Mouse (Mus musculus) macrophage (primary cell): ENCODE data around the gene Znhit1. TPM values are rescaled to one million over a fixed set of nuclear protein-coding genes. Genes with fewer than 3 reads are reported as not detected.

Experiments used
- H3K27ac ChIP-seq: fragments of 350-480 bp; formaldehyde crosslinking; 2 replicates; pipeline ENCODE4 v1.9.0; 2021
- H3K36me3 ChIP-seq: fragments of 350-480 bp; formaldehyde crosslinking; 2 replicates; pipeline ENCODE4 v1.9.0; 2021; ENCODE audit errors: inconsistent target
- H3K4me3 ChIP-seq: fragments of 350-480 bp; formaldehyde crosslinking; 2 replicates; pipeline ENCODE4 v1.9.0; 2021; ENCODE audit errors: inconsistent target
- H3K79me2 ChIP-seq: fragments of 350-480 bp; formaldehyde crosslinking; 2 replicates; pipeline ENCODE4 v1.9.0; 2021; ENCODE audit errors: inconsistent target
- WGBS: methylation state at CpG from one replicate; pipeline ENCODE4 v1.1.7; 2026; ENCODE audit warnings: inconsistent platforms; ENCODE audit not compliant: missing documents; 5-methylcytosine and 5-hydroxymethylcytosine counted together
- polyA plus RNA-seq: library from polyadenylated mRNA; stranded (reverse); fragments of 250-400 nt; gene quantifications from 3 replicates; pipeline ENCODE4 v1.2.4, GENCODE M21; 2018; ENCODE audit warnings: inconsistent platforms

The Znhit1 gene
- polyA plus RNA-seq, 1 experiment from 2014 or later, result 121 TPM

DNA sequence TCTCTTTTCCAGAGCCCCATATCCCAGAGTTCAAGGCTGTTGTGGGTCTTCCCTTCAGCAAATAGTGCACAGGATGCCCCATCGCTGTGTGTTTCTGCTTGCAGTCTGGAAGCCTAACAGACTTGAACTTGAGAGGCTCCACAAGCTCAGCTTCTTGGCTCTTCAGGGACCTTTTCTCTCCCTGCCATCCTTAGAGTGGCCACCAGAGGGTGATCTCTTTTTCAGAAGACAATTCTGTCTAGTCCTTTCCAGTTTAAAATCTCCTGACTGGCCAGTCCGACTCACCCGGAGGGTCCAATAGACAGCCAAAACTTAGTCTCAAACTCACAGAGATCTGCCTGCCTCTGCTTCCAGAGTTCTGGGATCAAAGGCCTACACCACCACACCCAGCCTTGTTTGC lies 22.2 kb upstream of the Znhit1 start:
- Histone ChIP-seq H3K36me3 (no peaks in the 10 kb centered on the region), H3K4me3 (no peak overlapping the region), H3K27ac (no peak overlapping the region), H3K79me2 (no peaks in the 10 kb centered on the region)
- 11% methylated on average over 3 of the region's 3 CpGs for WGBS

DNA sequence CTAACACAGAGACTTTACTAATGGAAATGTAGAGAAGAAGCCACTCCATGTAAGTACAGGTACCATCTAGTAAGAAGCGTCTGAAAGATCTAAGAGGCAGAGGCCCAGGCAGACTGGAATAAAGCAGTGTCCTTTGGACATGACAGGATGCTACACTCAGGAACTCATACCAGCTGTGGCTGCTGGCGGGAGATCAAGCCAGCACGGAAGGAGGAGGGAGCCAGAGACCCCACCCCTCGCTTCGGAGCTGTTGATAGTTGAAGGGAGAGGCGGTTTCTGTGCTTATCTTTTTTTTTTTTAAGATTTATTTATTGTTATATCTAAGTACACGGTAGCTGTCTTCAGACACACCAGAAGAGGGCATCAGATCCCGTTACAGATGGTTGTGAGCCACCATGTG lies 19.5 kb upstream of the Znhit1 start:
- Histone ChIP-seq H3K79me2 (no peaks in the 10 kb centered on the region), H3K36me3 (no peaks in the 10 kb centered on the region), H3K4me3 (no peak overlapping the region), H3K27ac (no peak overlapping the region)
- WGBS, result 69% methylated on average over 8 of the region's 8 CpGs

DNA sequence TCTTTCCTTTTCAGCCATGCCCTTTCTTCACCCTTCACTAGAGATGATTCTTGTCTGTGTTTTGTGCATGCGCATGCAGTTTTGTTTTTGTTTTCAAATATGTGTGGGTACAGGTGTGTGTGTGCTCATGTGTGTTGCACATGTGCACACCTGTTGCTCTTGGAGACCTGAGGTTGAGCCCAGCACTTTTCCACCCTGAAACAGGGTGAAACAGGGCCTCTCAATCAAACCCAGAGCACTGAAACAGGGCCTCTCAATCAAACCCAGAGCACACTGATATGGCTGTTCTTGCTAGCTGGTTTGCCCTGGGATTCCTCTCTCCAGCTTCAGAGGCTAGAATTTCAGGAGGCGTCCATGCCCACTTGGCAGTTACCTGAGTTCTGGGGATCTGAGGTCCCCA lies 12.8 kb upstream of the Znhit1 start:
- peaks cover 1% of the 10 kb centered on the region; the same call in 1 of the 2 replicates for H3K36me3 ChIP-seq
- no peak overlapping the region for H3K4me3 ChIP-seq
- H3K27ac ChIP-seq, result no peak overlapping the region
- WGBS, result 90% methylated on average over 2 of the region's 2 CpGs
- H3K79me2 ChIP-seq, result no peaks in the 10 kb centered on the region

DNA sequence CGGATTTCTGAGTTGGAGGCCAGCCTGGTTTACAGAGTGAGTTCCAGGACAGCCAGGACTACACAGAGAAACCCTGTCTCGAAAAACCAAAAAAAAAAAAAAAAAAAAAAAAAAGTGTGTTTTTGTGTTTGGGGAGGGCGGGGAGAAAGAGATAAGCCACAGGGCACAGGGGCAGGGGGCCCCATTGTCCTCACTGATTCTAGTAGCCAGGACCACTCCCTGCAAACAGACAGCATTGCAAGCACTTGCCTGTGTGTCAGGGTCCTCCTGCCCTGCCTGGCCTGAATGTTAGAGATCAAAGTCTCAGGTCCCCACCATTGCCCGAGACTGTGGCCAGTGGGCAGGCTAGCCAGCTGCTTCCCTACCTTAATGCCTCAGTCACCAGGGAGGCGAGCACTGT lies 11.6 kb upstream of the Znhit1 start:
- 88% methylated on average over 4 of the region's 5 CpGs for WGBS
- no peak overlapping the region for H3K27ac ChIP-seq
- H3K4me3 ChIP-seq, result no peak overlapping the region
- H3K79me2 ChIP-seq, result no peaks in the 10 kb centered on the region
- H3K36me3 ChIP-seq, result peaks cover 13% of the 10 kb centered on the region; the same call in 1 of the 2 replicates

DNA sequence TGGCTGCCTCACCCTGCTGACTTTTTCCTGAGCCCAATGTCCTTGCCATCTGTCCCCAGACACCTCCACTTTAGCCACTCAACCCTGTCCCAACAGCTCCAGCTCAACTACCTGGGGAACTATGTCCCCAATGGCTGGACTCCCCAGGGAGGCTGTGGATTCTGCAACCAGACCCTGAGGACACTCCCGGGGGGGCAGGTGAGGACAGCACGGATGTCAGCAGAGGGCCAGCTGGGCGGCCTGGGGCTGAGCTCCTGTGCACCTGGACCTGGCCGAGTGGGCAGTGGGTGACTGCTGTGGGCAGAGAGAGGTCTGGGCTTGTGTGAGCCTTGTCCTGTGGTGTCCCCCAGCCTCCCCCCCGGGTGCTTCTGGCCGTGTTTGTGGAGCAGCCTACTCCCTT lies 2.0 kb upstream of the Znhit1 start:
- Histone ChIP-seq H3K36me3 (peaks cover 54% of the 10 kb centered on the region), H3K27ac (no peak overlapping the region), H3K79me2 (peaks cover 18% of the 10 kb centered on the region), H3K4me3 (no peak overlapping the region)
- WGBS, result 98% methylated on average over 6 of the region's 6 CpGs

DNA sequence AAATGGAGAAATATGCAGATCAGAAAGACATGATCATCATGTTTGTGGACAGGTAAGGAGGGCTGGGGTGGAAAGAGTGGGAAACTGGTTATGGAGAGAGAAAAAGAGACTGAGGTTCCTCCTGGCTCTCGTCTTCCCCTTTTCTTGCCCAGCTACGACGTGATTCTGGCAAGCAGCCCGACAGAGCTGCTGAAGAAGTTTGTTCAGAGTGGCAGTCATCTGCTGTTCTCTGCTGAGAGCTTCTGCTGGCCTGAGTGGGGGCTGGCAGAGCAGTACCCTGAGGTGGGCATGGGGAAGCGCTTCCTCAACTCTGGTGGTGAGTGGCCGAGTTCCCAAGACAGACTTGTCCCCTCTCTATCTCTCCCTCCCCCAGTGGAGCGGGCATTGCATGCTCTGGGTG lies 599 bp upstream of the Znhit1 start:
- Histone ChIP-seq H3K79me2 (peaks cover 21% of the 10 kb centered on the region), H3K36me3 (peaks cover 55% of the 10 kb centered on the region), H3K4me3 (peak overlapping the region; percentile 64), H3K27ac (peak overlapping the region; percentile 69)
- 13% methylated on average over 7 of the region's 7 CpGs for WGBS

DNA sequence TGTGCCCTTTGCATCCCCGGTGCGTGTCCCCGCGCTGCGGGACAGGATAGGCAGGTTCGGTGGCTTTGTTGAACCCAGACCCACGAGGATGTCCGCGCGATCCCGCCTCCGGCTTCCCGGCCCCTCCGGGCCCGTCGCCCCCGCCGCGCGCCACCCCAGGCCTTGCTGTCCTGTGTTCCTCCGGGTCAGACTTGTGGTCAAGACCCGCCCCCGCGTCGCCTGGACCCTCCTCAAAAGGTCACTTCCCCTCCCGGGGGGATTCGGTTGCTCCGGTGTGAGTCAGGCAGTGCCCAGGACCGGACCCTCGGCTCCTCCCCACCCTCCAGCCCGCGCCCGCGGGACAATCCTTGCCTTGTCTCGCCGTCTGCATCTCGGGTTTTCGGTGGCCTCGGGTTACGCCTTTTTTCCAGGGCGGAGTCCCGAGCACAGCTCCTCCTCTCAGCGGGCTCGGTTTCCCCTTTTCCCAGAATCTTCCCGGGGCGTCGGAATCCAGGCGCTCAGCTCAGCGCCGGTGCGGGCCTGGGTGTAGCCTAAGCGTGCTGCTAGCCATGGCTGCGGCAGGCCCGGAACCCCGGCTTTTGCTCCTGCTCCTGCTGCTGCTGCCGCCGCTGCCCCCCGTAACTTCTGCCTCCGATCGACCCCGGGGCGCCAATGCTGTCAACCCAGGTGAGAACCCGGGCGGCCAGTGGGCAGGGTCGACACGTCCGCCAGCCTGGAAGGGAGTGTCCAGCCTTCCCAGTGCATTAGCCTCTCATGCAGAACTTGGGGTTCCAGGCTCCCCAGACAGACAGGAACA lies 485 bp downstream of the Znhit1 start:
- peaks cover 21% of the 10 kb centered on the region for H3K79me2 ChIP-seq
- H3K27ac ChIP-seq, result peak overlapping the region; percentile 69
- under 1% methylated on average over 65 of the region's 67 CpGs for WGBS
- H3K36me3 ChIP-seq, result peaks cover 48% of the 10 kb centered on the region
- H3K4me3 ChIP-seq, result peak overlapping the region; percentile 64

DNA sequence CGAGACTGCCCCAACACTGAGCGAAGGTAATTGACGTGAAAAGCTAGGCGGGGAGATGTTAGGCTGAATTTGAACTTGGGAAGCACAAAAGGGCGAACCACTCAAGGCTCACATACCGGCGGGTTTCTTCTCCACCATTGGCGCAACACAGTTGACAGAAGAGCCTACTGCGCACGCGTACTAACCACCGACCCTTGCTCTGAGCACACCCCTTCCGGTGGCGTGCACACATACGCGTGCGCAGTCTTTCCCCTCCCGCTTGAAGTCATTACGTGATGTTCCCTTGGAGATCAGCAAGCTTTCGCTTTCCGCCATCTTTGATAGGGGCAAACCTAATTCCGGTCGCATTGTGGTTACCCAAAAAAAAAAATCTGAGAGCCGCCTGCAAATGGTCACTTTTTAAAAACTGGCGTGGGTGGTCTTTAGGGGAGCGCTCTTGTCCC lies 1.1 kb downstream of the Znhit1 start, which contains the start of gene Plod3:
TSS of gene Plod3 (plus strand) at position 325 of the 443 bp plus-strand sequence.
- 1% methylated on average over 26 of the region's 26 CpGs for WGBS
- H3K4me3 ChIP-seq, result peak within 1 kb of the TSS; percentile 64
- peaks cover 48% of the 10 kb centered on the region for H3K36me3 ChIP-seq
- peak within 1 kb of the TSS; percentile 69 for H3K27ac ChIP-seq
- peaks cover 21% of the 10 kb centered on the region for H3K79me2 ChIP-seq

DNA sequence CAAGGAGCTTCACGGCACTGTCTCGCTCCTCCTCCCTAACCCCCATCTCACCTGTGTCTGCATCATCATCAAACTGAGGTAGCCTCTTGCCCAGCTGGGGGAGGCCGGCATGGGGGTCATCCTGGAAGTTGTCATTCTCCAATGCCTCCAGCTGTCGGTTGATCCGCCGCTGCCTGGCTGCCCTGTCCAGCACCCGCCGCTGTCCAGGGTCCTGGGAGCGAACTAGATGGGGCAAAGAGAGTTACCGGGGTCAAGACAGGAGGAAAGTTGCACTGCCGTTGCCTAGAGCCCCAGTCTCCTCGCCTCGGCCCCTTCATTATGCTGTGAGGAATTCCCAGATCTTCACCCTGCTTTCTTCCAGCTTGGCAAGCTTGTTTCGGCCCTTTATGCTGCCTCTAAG lies 3.0 kb downstream of the Znhit1 start:
- H3K36me3 ChIP-seq, result peaks cover 34% of the 10 kb centered on the region; the same call in 1 of the 2 replicates
- WGBS, result 93% methylated on average over 14 of the region's 14 CpGs
- no peak overlapping the region for H3K4me3 ChIP-seq
- peaks cover 21% of the 10 kb centered on the region for H3K79me2 ChIP-seq
- H3K27ac ChIP-seq, result no peak overlapping the region

DNA sequence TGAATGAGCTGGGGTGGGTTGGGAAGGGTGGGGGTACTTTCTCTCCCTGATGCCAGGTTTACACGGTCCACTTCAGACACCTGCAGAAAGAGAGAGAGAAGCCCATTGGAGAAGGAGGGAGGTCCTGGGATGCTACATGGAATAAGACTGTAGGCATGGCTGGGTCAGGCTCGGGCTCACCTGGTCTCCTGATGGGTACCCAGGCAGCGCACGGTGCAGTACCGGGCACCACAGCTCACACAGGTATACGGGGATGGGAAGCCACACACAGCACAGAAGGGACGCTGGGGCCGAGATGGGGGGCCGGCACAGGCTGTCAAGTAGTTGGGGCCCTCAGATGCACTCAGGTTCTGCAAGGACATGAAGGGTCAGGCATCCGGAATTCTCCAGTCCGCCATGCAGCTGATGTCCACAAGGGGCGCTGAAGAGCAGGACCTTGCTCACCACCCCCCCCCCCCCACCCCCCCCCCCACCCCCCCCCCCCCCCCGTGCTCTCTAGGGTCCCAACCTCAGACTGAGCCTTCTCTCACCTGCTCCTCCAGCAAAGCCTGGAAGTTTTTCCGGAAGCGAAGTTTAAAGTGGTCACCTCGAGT lies 5.4 kb downstream of the Znhit1 start:
- Histone ChIP-seq H3K79me2 (peaks cover 21% of the 10 kb centered on the region), H3K27ac (no peak overlapping the region), H3K36me3 (peaks cover 27% of the 10 kb centered on the region; the same call in 1 of the 2 replicates), H3K4me3 (no peak overlapping the region)
- WGBS, result 75% methylated on average over 9 of the region's 16 CpGs

DNA sequence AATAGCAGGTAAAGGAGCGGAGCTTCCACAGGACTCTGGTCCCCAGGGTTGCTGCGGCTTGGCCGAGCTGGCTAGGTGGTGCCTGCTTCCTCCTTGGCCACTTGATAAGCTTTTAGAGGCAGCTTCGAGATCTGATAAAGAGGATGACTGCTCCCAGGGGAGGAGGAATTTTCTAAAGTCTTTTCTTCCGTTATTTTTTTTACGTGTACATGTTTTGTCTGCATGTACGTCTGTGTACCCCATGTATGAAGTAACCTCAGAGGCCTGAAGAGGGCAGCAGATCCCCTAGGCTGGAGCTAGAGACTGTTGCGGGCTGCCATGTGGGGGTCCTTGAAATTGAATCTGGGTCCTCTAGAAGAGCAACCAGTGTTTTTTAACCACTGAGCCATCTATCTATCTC lies 6.8 kb downstream of the Znhit1 start:
- no peak overlapping the region for H3K4me3 ChIP-seq
- peaks cover 15% of the 10 kb centered on the region for H3K79me2 ChIP-seq
- H3K36me3 ChIP-seq, result peaks cover 27% of the 10 kb centered on the region; the same call in 1 of the 2 replicates
- WGBS, result 91% methylated on average over 8 of the region's 8 CpGs
- H3K27ac ChIP-seq, result no peak overlapping the region

DNA sequence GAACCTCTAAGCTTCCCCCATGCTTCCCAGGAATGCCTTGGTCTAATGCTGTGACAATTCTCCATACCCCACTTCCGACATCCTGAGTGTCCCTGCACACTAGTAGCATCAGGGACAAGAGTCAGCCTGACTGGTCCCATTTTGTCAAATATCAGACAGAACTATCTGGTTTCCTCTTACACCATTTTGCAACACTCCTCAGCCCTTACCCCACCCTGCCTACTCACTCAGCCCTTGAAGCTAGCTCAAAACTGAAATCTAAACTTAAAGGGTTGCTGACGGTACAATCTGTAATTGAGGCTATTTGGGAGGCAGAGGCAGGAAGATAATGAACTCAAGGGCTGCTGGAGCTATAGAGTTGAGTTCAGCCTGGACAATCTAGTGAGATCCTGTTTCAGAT lies 8.1 kb downstream of the Znhit1 start:
- H3K79me2 ChIP-seq, result peaks cover 3% of the 10 kb centered on the region; the same call in 1 of the 2 replicates
- H3K36me3 ChIP-seq, result peaks cover 26% of the 10 kb centered on the region; the same call in 1 of the 2 replicates
- no peak overlapping the region for H3K4me3 ChIP-seq
- H3K27ac ChIP-seq, result no peak overlapping the region
- WGBS, result 56% methylated on average over 2 of the region's 2 CpGs

DNA sequence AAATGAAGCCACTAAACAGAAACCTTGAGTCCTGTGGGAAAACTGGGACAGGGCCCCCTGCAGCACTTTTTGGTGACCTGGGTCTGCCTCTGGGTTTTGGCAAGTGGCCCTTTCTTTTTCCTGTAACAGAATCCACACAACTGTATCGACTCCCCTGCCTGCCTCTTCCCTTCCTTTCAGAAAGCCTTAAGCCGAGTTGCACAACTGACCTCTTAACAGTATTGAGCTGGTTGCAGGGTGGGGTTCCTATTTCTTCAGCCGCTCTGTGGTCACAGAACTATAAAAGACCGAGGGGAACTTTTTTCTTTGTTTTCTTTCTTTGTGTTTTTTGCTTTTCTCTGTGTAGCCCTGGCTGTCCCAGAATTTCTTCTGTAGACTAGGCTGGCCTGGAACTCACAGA lies 10.1 kb downstream of the Znhit1 start:
- Histone ChIP-seq H3K27ac (peak overlapping the region; percentile 15; the same call in 1 of the 2 replicates), H3K4me3 (no peak overlapping the region)
- 0% methylated on average over 4 of the region's 4 CpGs for WGBS

DNA sequence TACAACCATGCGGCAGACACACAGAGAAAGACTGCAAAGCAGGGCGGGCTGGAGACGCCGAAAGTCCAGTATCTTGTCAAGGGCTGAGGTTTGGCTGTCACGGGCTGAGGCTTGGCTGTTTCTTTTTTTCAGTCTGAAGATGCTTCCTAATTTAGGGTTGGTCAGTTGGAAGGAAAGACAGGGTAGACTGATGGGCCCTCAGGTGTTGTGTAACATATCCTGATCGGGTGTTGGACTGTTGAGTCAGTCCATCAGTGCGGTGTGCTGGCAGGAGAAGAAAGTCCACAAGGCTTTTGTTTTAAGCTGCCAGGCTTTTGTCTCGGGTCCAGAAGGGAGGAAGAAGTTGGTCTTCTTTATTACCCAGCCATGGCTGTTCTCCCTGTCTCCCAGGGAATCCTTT lies 14.2 kb downstream of the Znhit1 start:
- H3K27ac ChIP-seq, result no peak overlapping the region
- WGBS, result 28% methylated on average over 8 of the region's 8 CpGs
- H3K79me2 ChIP-seq, result no peaks in the 10 kb centered on the region
- H3K36me3 ChIP-seq, result no peaks in the 10 kb centered on the region
- no peak overlapping the region for H3K4me3 ChIP-seq

More for the DNA sequence above, 10.1 kb downstream of the Znhit1 start:
- peaks cover 11% of the 10 kb centered on the region; the same call in 1 of the 2 replicates for H3K36me3 ChIP-seq
- no peaks in the 10 kb centered on the region for H3K79me2 ChIP-seq

DNA sequence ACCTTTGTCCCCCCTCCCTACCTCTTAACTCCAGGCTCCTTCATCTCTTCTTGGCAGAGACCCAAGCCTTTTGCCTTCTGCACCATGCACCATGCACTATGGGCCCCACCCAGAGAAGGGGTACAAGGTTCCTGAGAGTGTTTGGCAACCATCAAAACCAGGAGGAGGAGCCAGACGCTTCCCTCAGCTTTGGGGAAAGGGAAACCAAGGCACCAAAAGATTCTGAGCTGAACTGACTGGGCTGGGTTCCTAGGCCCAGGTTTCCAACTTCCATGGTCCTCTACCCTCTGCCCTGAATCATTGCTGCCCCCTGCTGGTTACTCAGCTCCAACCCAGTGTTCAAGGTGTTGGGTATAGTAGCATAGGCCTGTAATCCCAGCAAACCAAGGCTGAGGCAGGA lies 17.1 kb downstream of the Znhit1 start:
- Histone ChIP-seq H3K27ac (no peak overlapping the region), H3K36me3 (peaks cover 8% of the 10 kb centered on the region; the same call in 1 of the 2 replicates), H3K79me2 (no peaks in the 10 kb centered on the region), H3K4me3 (no peak overlapping the region)
- 80% methylated on average over 1 of the region's 1 CpGs for WGBS
